Mouse (Mus musculus): ENCODE results near the gene H2afy2. TPM values are rescaled to one million over a fixed set of nuclear protein-coding genes. Genes with fewer than 3 reads are reported as not detected.
A peak's percentile ranks its signal among the peaks of the same experiment; 100 is the strongest.

The H2afy2 gene
- total RNA-seq, 2 experiments from 2014 or later = 22.7 to 23.8 TPM

DNA sequence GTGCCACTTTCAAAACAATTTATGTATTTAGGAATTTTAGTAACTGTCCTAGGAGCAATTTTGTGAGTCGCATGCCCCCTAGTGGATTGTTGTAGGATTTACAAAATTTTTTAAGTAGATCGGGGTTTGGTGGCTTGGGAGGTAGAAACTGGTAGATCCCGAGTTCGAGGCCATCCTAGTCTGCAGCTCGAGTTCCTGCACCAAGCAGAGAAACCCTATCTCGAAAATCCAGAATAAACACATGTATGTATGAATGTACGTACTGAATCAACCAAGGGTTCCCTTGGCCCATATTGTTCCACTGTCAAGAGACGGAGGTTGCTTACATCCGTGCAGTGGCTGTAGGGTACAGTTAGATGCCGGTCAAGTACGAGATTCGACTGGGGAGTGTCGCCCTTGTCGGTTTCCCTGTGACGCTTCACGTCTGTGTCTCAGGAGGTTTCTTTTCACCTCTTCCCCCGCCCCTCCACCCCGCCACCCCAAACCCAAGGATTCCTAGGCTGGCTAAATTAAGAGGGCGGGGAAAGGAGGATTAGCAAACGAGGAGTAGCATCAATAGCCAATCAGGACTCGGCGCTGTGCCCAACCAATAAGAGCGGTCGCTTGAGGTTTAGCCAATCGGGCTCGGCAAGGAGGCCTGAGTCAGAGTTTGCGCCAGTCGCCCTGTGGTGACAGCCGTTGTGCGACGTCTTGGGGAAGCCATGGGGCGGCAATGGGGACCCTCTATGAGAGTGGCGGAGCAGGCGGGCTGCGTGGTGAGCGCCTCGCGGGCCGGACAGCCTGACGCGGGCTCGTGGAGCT, 88.9 kb downstream of the H2afy2 start, which contains the start of gene Tysnd1:
Gene Tysnd1 (plus strand): TSS at position 645 of the 801 bp plus-strand sequence.
- Histone ChIP-seq H3K4me3 (peak within 1 kb of the TSS; percentile 100), H3K27ac (peak within 1 kb of the TSS; percentile 76)
- peak; percentile 64 for TF ChIP-seq CTCF (IDR thresholded peaks at IDR 0.05)
- DNase-seq (ENCODE audit: extremely low spot score in 1 of 2, low spot score in 2 of 2) = peak; percentile 96
- intact Hi-C loops (cut with DNase I) = loop anchor here (1.0 kb wide), 1 partner anchor 15 kb away; the partner anchor contains the start of gene Sar1a

DNA sequence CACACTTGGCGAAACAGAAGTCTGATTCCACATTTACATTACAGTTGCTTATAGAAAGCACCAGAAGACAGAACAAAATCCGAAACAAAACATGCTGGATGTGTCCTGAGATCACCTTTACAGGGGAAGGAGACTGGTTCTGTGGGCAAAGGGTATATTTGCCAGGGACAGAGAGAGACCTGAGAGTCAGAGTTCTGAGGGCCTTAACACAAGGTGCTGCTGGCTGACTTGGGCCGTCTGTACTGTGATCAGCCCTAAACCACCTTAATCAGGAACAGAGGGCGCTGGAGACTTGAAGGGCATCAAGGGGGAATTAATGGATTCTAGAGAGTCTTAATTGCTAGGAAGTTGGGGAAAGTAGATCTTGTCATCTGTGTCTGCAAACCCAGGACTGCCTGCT, 90.4 kb downstream of the H2afy2 start:
- Histone ChIP-seq H3K27ac (no peak overlapping the region), H3K4me3 (no peak overlapping the region)
- TF ChIP-seq CTCF (IDR thresholded peaks at IDR 0.05) = no peak
- DNase-seq (ENCODE audit: extremely low spot score in 1 of 2, low spot score in 2 of 2) = no peak
- intact Hi-C loops (cut with DNase I) = no loop called here

GRCm38 (mm10) chr10:61689405-61689804, 94.5 kb downstream of the H2afy2 start:
- no peak overlapping the region for H3K4me3 ChIP-seq
- intact Hi-C loops (cut with DNase I) = no loop called here
- no peak for DNase-seq (ENCODE audit: extremely low spot score in 1 of 2, low spot score in 2 of 2)
- no peak for TF ChIP-seq CTCF (IDR thresholded peaks at IDR 0.05)
- H3K27ac ChIP-seq = no peak overlapping the region

Small RNA genes within 50 kb of the gene (microRNA-seq; reads per million reads assigned to microRNA genes)
- 0 to 0.97 reads per million in 2 experiments for gene Mir5108

Other genes starting within 250 kb of the H2afy2 start
- gene Npffr1, start 188.7 kb downstream of the H2afy2 start, total RNA-seq (2021) = 1 to 10 TPM; 1.9 to 2.2 TPM
- gene Ppa1, start 135.6 kb downstream of the H2afy2 start, total RNA-seq (2021) = 100 to 1,000 TPM; 100 to 115 TPM
- gene Sar1a, start 103.8 kb downstream of the H2afy2 start, total RNA-seq (2021) = 100 to 1,000 TPM; 122 to 126 TPM
- 10 to 100 TPM; 22.7 to 23.3 TPM for gene Tysnd1, start 88.6 kb downstream of the H2afy2 start, total RNA-seq (2021)
- 10 to 100 TPM in 1 of 2 experiments, 1 to 10 TPM in 1; 6.7 to 10.3 TPM for gene Aifm2, start 68.9 kb downstream of the H2afy2 start, total RNA-seq (2021)
- 1 to 10 TPM; 1.4 to 1.5 TPM for gene Col13a1, start 195.0 kb upstream of the H2afy2 start, total RNA-seq (2021)

Measured in left cerebral cortex, adult 2 months (tissue).